Mouse (Mus musculus) stomach, embryonic 14.5 days (tissue): ENCODE results near the gene Olfr97. TPM values are rescaled to one million over a fixed set of nuclear protein-coding genes. Genes with fewer than 3 reads are reported as not detected.
"Not testable (repeated sequence)": the region's sequence is repeated elsewhere in the genome, so short reads cannot be mapped to it uniquely, and the experiment has no call there.

Source experiments
- ATAC-seq: fragments of 200-750 bp; cut with Nextera tagmentation; 2 replicates; pipeline ENCODE4 v1.8.0; 2017; ENCODE audit warnings: low read depth, moderate TSS enrichment; ENCODE audit not compliant: insufficient number of reproducible peaks, insufficient read depth, low FRiP score
- H3K27ac ChIP-seq: fragments of 300-500 bp; sonication (generic); 2 replicates; pipeline ENCODE4 v1.5.1; 2014; ENCODE audit warnings: mild to moderate bottlenecking, low read length, moderate library complexity, mixed read lengths
- H3K27me3 ChIP-seq: fragments of 300-500 bp; sonication (generic); 2 replicates; pipeline ENCODE4 v1.6.1; 2014; ENCODE audit warnings: low read length, control low read depth, mixed read lengths; ENCODE audit not compliant: control insufficient read depth, insufficient read depth
- H3K36me3 ChIP-seq: fragments of 300-500 bp; sonication (generic); 2 replicates; pipeline ENCODE4 v1.6.1; 2014; ENCODE audit warnings: mild to moderate bottlenecking, control low read depth, low read length, moderate library complexity, mixed read lengths; ENCODE audit not compliant: control insufficient read depth, insufficient read depth
- H3K4me1 ChIP-seq: fragments of 300-500 bp; sonication (generic); 2 replicates; pipeline ENCODE4 v1.6.1; 2014; ENCODE audit warnings: low read length, control low read depth, mixed read lengths; ENCODE audit not compliant: control insufficient read depth, insufficient read depth
- H3K4me2 ChIP-seq: fragments of 300-500 bp; sonication (generic); replicated peaks from 2 replicates; pipeline ENCODE4 v1.6.1; 2014; ENCODE audit warnings: low read depth, low read length, control low read depth
- H3K4me3 ChIP-seq: fragments of 300-500 bp; sonication (generic); 2 replicates; pipeline ENCODE4 v1.5.1; 2014; ENCODE audit warnings: low read depth, low read length, control low read depth
- H3K9ac ChIP-seq: fragments of 300-500 bp; sonication (generic); replicated peaks from 2 replicates; pipeline ENCODE4 v1.6.1; 2014; ENCODE audit warnings: low read depth, mild to moderate bottlenecking, control low read depth, low read length, moderate library complexity, mixed read lengths
- H3K9me3 ChIP-seq: fragments of 300-500 bp; sonication (generic); 2 replicates; pipeline ENCODE4 v1.6.1; 2016; ENCODE audit warnings: low read depth, low read length, control low read depth; ENCODE audit not compliant: control insufficient read depth
- WGBS: fragments of 180-500 bp; shearing (Covaris S2); extraction: QIAGEN DNeasy Blood & Tissue Kit; methylation state at CpG from one replicate; pipeline ENCODE4 v1.1.7; 2014; 5-methylcytosine and 5-hydroxymethylcytosine counted together
- polyA plus RNA-seq: library from polyadenylated mRNA; unstranded; fragments of >200 nt; fragmentation: Nextera tagmentation; extraction: Ambion mirVana; gene quantifications from 2 replicates; pipeline ENCODE4 v1.2.1, GENCODE M21; 2014

Gene Olfr97
- not detected in 2 replicates for polyA plus RNA-seq

GRCm38 (mm10) chr17:37237230-37237629 lies at the start of gene Olfr97:
TSS of gene Olfr97 (minus strand) at chr17:37237330.
- H3K4me2 ChIP-seq, ATAC-seq, H3K4me3 ChIP-seq, H3K9ac ChIP-seq, H3K27me3 ChIP-seq, H3K36me3 ChIP-seq, H3K9me3 ChIP-seq, H3K27ac ChIP-seq, H3K4me1 ChIP-seq: not testable (repeated sequence)
- 92% methylated on average over 2 of the region's 2 CpGs for WGBS

- H3K27ac ChIP-seq: no peak within 1 kb of the TSS
- H3K4me3 ChIP-seq: no peak within 1 kb of the TSS
- no peaks in the 10 kb centered on the region for H3K27me3 ChIP-seq
- WGBS: 75% methylated on average over 1 of the region's 1 CpGs
- H3K9me3 ChIP-seq: no peaks in the 10 kb centered on the region
- H3K4me2 ChIP-seq: no peak within 1 kb of the TSS
- no peak for ATAC-seq
- no peaks in the 10 kb centered on the region for H3K36me3 ChIP-seq
- H3K4me1 ChIP-seq: no peaks in the 10 kb centered on the region
- H3K9ac ChIP-seq: no peak within 1 kb of the TSS
These were observed 46.2 kb upstream of the Olfr97 start, which contains the start of gene Olfr99 for GRCm38 (mm10) chr17:37283360-37283759. TSS of gene Olfr99 (minus strand) at chr17:37283460.

GRCm38 (mm10) chr17:37280331-37280730 lies 43.2 kb upstream of the Olfr97 start:
- Histone ChIP-seq H3K27me3 (no peaks in the 10 kb centered on the region), H3K27ac (no peak overlapping the region), H3K4me3 (no peak overlapping the region), H3K9me3 (no peaks in the 10 kb centered on the region), H3K4me2 (no peak overlapping the region), H3K36me3 (no peaks in the 10 kb centered on the region), H3K4me1 (no peaks in the 10 kb centered on the region), H3K9ac (no peak overlapping the region)
- no peak for ATAC-seq
- 86% methylated on average over 1 of the region's 1 CpGs for WGBS

GRCm38 (mm10) chr17:37276573-37276972 lies 39.4 kb upstream of the Olfr97 start:
- Histone ChIP-seq H3K27ac (no peak overlapping the region), H3K9ac (no peak overlapping the region), H3K27me3 (no peaks in the 10 kb centered on the region), H3K9me3 (no peaks in the 10 kb centered on the region), H3K36me3 (no peaks in the 10 kb centered on the region), H3K4me1 (no peaks in the 10 kb centered on the region), H3K4me3 (no peak overlapping the region), H3K4me2 (no peak overlapping the region)
- ATAC-seq: no peak

GRCm38 (mm10) chr17:37275626-37276248 lies 38.6 kb upstream of the Olfr97 start:
- no peak overlapping the region for H3K4me3 ChIP-seq
- ATAC-seq: no peak
- H3K9ac ChIP-seq: no peak overlapping the region
- H3K27me3 ChIP-seq: no peaks in the 10 kb centered on the region
- H3K4me2 ChIP-seq: no peak overlapping the region
- no peak overlapping the region for H3K27ac ChIP-seq
- WGBS: 79% methylated on average over 2 of the region's 2 CpGs
- no peaks in the 10 kb centered on the region for H3K36me3 ChIP-seq
- H3K4me1 ChIP-seq: no peaks in the 10 kb centered on the region
- no peaks in the 10 kb centered on the region for H3K9me3 ChIP-seq

GRCm38 (mm10) chr17:37270702-37271092 lies 33.6 kb upstream of the Olfr97 start:
- Histone ChIP-seq H3K4me2 (peak overlapping the region; percentile 91), H3K27ac (no peak overlapping the region), H3K36me3 (no peaks in the 10 kb centered on the region), H3K4me3 (peak overlapping the region; percentile 44), H3K9me3 (no peaks in the 10 kb centered on the region), H3K9ac (no peak overlapping the region), H3K4me1 (no peaks in the 10 kb centered on the region), H3K27me3 (no peaks in the 10 kb centered on the region)
- WGBS: 59% methylated on average over 8 of the region's 8 CpGs
- no peak for ATAC-seq

- no peaks in the 10 kb centered on the region for H3K4me1 ChIP-seq
- no peaks in the 10 kb centered on the region for H3K36me3 ChIP-seq
- no peaks in the 10 kb centered on the region for H3K27me3 ChIP-seq
- no peaks in the 10 kb centered on the region for H3K9me3 ChIP-seq
- peak within 1 kb of the TSS; percentile 44 for H3K4me3 ChIP-seq
- peak; percentile 95 for ATAC-seq
- H3K4me2 ChIP-seq: peak within 1 kb of the TSS; percentile 91
- H3K9ac ChIP-seq: no peak within 1 kb of the TSS
- WGBS: 4% methylated on average over 26 of the region's 26 CpGs
- no peak within 1 kb of the TSS for H3K27ac ChIP-seq
These were observed 33.0 kb upstream of the Olfr97 start, which contains the start of gene H2-M3 for GRCm38 (mm10) chr17:37270058-37270701. TSS of gene H2-M3 (plus strand) at chr17:37270220.

GRCm38 (mm10) chr17:37263626-37264025 lies 26.5 kb upstream of the Olfr97 start, which contains the start of gene Olfr98:
TSS of gene Olfr98 (minus strand) at chr17:37263749.
- WGBS: 74% methylated on average over 1 of the region's 1 CpGs
- ATAC-seq: no peak
- H3K9me3 ChIP-seq: no peaks in the 10 kb centered on the region
- no peak within 1 kb of the TSS for H3K4me3 ChIP-seq
- no peak within 1 kb of the TSS for H3K9ac ChIP-seq
- H3K4me2 ChIP-seq: no peak within 1 kb of the TSS
- no peaks in the 10 kb centered on the region for H3K4me1 ChIP-seq
- no peak within 1 kb of the TSS for H3K27ac ChIP-seq
- no peaks in the 10 kb centered on the region for H3K36me3 ChIP-seq
- no peaks in the 10 kb centered on the region for H3K27me3 ChIP-seq
